Mouse (Mus musculus) forebrain, embryonic 14.5 days (tissue): Measurements from ENCODE around the gene Eng. TPM values are rescaled to one million over a fixed set of nuclear protein-coding genes. Genes with fewer than 3 reads are reported as not detected.
A peak's percentile ranks its signal among the peaks of the same experiment; 100 is the strongest.

ENCODE experiments used
- ATAC-seq: fragments of 200-750 bp; cut with Nextera tagmentation; 2 replicates; pipeline ENCODE4 v1.8.0; 2017; ENCODE audit warnings: mild to moderate bottlenecking, moderate library complexity
- DNase-seq: peaks from one replicate; pipeline ENCODE4 v3.0.0-alpha.2; 2015; ENCODE audit warnings: low spot score
- H3K27ac ChIP-seq: fragments of 300-500 bp; sonication (generic); 2 replicates; pipeline ENCODE4 v1.5.1; 2014; ENCODE audit warnings: low read depth, mild to moderate bottlenecking, control low read depth, low read length, moderate library complexity
- H3K27me3 ChIP-seq: fragments of 300-500 bp; sonication (generic); replicated peaks from 2 replicates; pipeline ENCODE4 v1.6.1; 2014; ENCODE audit warnings: low read length, control low read depth, mixed read lengths; ENCODE audit not compliant: control insufficient read depth, insufficient read depth
- H3K36me3 ChIP-seq: fragments of 300-500 bp; sonication (generic); 2 replicates; pipeline ENCODE4 v1.6.1; 2014; ENCODE audit warnings: low read length, control low read depth; ENCODE audit not compliant: control insufficient read depth, insufficient read depth
- H3K4me1 ChIP-seq: fragments of 300-500 bp; sonication (generic); 2 replicates; pipeline ENCODE4 v1.6.1; 2014; ENCODE audit warnings: antibody characterized with exemption, low read length, control low read depth; ENCODE audit not compliant: control insufficient read depth, insufficient read depth
- H3K4me2 ChIP-seq: fragments of 300-500 bp; sonication (generic); 2 replicates; pipeline ENCODE4 v1.6.1; 2014; ENCODE audit warnings: mild to moderate bottlenecking, control low read depth, low read length
- H3K4me3 ChIP-seq: fragments of 300-500 bp; sonication (generic); 2 replicates; pipeline ENCODE4 v1.5.1; 2014; ENCODE audit warnings: low read depth, low read length, control low read depth
- H3K9ac ChIP-seq: fragments of 300-500 bp; sonication (generic); 2 replicates; pipeline ENCODE4 v1.6.1; 2014; ENCODE audit warnings: mild to moderate bottlenecking, low read length, control low read depth, moderate library complexity
- H3K9me3 ChIP-seq: fragments of 300-500 bp; sonication (generic); replicated peaks from 2 replicates; pipeline ENCODE4 v1.6.1; 2016; ENCODE audit warnings: low read length, control low read depth, mixed read lengths; ENCODE audit not compliant: control insufficient read depth
- WGBS: fragments of 180-500 bp; shearing (Covaris S2); extraction: QIAGEN DNeasy Blood & Tissue Kit; methylation state at CpG from one replicate; pipeline ENCODE4 v1.1.7; 2014; 5-methylcytosine and 5-hydroxymethylcytosine counted together
- polyA plus RNA-seq: library from polyadenylated mRNA; unstranded; fragments of >200 nt; fragmentation: Nextera tagmentation; extraction: Ambion mirVana; gene quantifications from 2 replicates; pipeline ENCODE4 v1.2.1, GENCODE M21; 2014

Gene Eng
- polyA plus RNA-seq: 15.0 and 23.1 TPM in 2 replicates

GRCm38 (mm10) chr2:32646379-32647056, at the start of gene Eng:
TSS of gene Eng (plus strand) at chr2:32646595.
- DNase-seq (no peak), ATAC-seq (no peak)
- Histone ChIP-seq H3K27me3 (no peaks in the 10 kb centered on the region), H3K4me1 (no peaks in the 10 kb centered on the region), H3K9me3 (no peaks in the 10 kb centered on the region), H3K9ac (no peak within 1 kb of the TSS), H3K36me3 (no peaks in the 10 kb centered on the region), H3K4me3 (no peak within 1 kb of the TSS), H3K27ac (no peak within 1 kb of the TSS), H3K4me2 (no peak within 1 kb of the TSS)
- 73% methylated on average over 31 of the region's 31 CpGs for WGBS

- 75% methylated on average over 13 of the region's 13 CpGs for WGBS
- Histone ChIP-seq H3K27ac (peak overlapping the region; percentile 36; the same call in 1 of the 2 replicates), H3K4me3 (no peak overlapping the region), H3K27me3 (no peaks in the 10 kb centered on the region), H3K4me2 (no peak overlapping the region), H3K36me3 (peaks cover 6% of the 10 kb centered on the region; the same call in 1 of the 2 replicates), H3K4me1 (no peaks in the 10 kb centered on the region), H3K9ac (no peak overlapping the region), H3K9me3 (no peaks in the 10 kb centered on the region)
- DNase-seq (peak; percentile 49), ATAC-seq (peak; percentile 50; the same call in 1 of the 2 replicates)
These were observed 49.7 kb upstream of the Eng start for GRCm38 (mm10) chr2:32596725-32597124.

GRCm38 (mm10) chr2:32597248-32597647, 49.1 kb upstream of the Eng start:
- H3K27me3 ChIP-seq: no peaks in the 10 kb centered on the region
- H3K27ac ChIP-seq: 0 out of 2 replicates have a peak overlapping the region, but pooled peaks have one; percentile 36
- no peak overlapping the region for H3K4me2 ChIP-seq
- H3K4me3 ChIP-seq: no peak overlapping the region
- H3K9ac ChIP-seq: no peak overlapping the region
- H3K36me3 ChIP-seq: peaks cover 6% of the 10 kb centered on the region; the same call in 1 of the 2 replicates
- no peak for DNase-seq
- H3K9me3 ChIP-seq: no peaks in the 10 kb centered on the region
- no peaks in the 10 kb centered on the region for H3K4me1 ChIP-seq
- no peak for ATAC-seq
- 87% methylated on average over 5 of the region's 5 CpGs for WGBS

- no peak for ATAC-seq
- H3K4me2 ChIP-seq: no peak overlapping the region
- H3K9me3 ChIP-seq: no peaks in the 10 kb centered on the region
- peaks cover 6% of the 10 kb centered on the region; the same call in 1 of the 2 replicates for H3K36me3 ChIP-seq
- no peak overlapping the region for H3K9ac ChIP-seq
- no peak overlapping the region for H3K27ac ChIP-seq
- 92% methylated on average over 5 of the region's 5 CpGs for WGBS
- H3K4me3 ChIP-seq: no peak overlapping the region
- no peaks in the 10 kb centered on the region for H3K27me3 ChIP-seq
- no peaks in the 10 kb centered on the region for H3K4me1 ChIP-seq
- DNase-seq: no peak
These were observed 48.7 kb upstream of the Eng start for GRCm38 (mm10) chr2:32597699-32598098.

- Histone ChIP-seq H3K9me3 (no peaks in the 10 kb centered on the region), H3K27me3 (no peaks in the 10 kb centered on the region), H3K4me2 (no peak overlapping the region), H3K9ac (no peak overlapping the region), H3K4me3 (no peak overlapping the region), H3K4me1 (no peaks in the 10 kb centered on the region), H3K27ac (no peak overlapping the region), H3K36me3 (peaks cover 6% of the 10 kb centered on the region; the same call in 1 of the 2 replicates)
- no peak for DNase-seq
- no peak for ATAC-seq
- 84% methylated on average over 8 of the region's 8 CpGs for WGBS
These were observed 47.9 kb upstream of the Eng start for GRCm38 (mm10) chr2:32598506-32598905.

- Histone ChIP-seq H3K4me2 (no peak within 1 kb of the TSS), H3K36me3 (peaks cover 6% of the 10 kb centered on the region; the same call in 1 of the 2 replicates), H3K9ac (no peak within 1 kb of the TSS), H3K27me3 (no peaks in the 10 kb centered on the region), H3K4me3 (no peak within 1 kb of the TSS), H3K4me1 (no peaks in the 10 kb centered on the region), H3K27ac (no peak within 1 kb of the TSS), H3K9me3 (no peaks in the 10 kb centered on the region)
- DNase-seq (no peak), ATAC-seq (no peak)
- 87% methylated on average over 3 of the region's 3 CpGs for WGBS
These were observed 47.0 kb upstream of the Eng start, which contains the start of gene St6galnac6 for GRCm38 (mm10) chr2:32599409-32599808. TSS of gene St6galnac6 (plus strand) at chr2:32599709.

GRCm38 (mm10) chr2:32601417-32602065, 44.9 kb upstream of the Eng start:
- no peak for ATAC-seq
- H3K9ac ChIP-seq: no peak overlapping the region
- H3K4me3 ChIP-seq: no peak overlapping the region
- no peak for DNase-seq
- H3K27ac ChIP-seq: no peak overlapping the region
- WGBS: 45% methylated on average over 7 of the region's 8 CpGs
- no peaks in the 10 kb centered on the region for H3K9me3 ChIP-seq
- H3K27me3 ChIP-seq: no peaks in the 10 kb centered on the region
- H3K4me2 ChIP-seq: no peak overlapping the region
- H3K36me3 ChIP-seq: peaks cover 6% of the 10 kb centered on the region; the same call in 1 of the 2 replicates
- no peaks in the 10 kb centered on the region for H3K4me1 ChIP-seq

GRCm38 (mm10) chr2:32602600-32603054, 43.8 kb upstream of the Eng start:
- H3K27ac ChIP-seq: no peak overlapping the region
- 0% methylated on average over 11 of the region's 11 CpGs for WGBS
- no peaks in the 10 kb centered on the region for H3K4me1 ChIP-seq
- no peak overlapping the region for H3K9ac ChIP-seq
- DNase-seq: peak; percentile 76
- H3K36me3 ChIP-seq: no peaks in the 10 kb centered on the region
- no peaks in the 10 kb centered on the region for H3K27me3 ChIP-seq
- H3K9me3 ChIP-seq: no peaks in the 10 kb centered on the region
- H3K4me3 ChIP-seq: peak overlapping the region; percentile 13; the same call in 1 of the 2 replicates
- peak overlapping the region; percentile 39 for H3K4me2 ChIP-seq
- ATAC-seq: peak; percentile 51; the same call in 1 of the 2 replicates

GRCm38 (mm10) chr2:32604631-32605030, 41.8 kb upstream of the Eng start:
- WGBS: 49% methylated on average over 10 of the region's 10 CpGs
- ATAC-seq: no peak
- no peak overlapping the region for H3K27ac ChIP-seq
- H3K9me3 ChIP-seq: no peaks in the 10 kb centered on the region
- no peak overlapping the region for H3K4me3 ChIP-seq
- no peaks in the 10 kb centered on the region for H3K27me3 ChIP-seq
- no peak for DNase-seq
- no peak overlapping the region for H3K9ac ChIP-seq
- H3K36me3 ChIP-seq: no peaks in the 10 kb centered on the region
- no peaks in the 10 kb centered on the region for H3K4me1 ChIP-seq
- no peak overlapping the region for H3K4me2 ChIP-seq
